Mouse (Mus musculus) kidney, adult 2 months (tissue): ENCODE data around the gene Msantd2.

ENCODE experiments used
- CTCF ChIP-seq: fragments of 200-500 bp; conservative IDR thresholded peaks from 2 replicates; pipeline ENCODE4 v1.5.1; 2011; ENCODE audit warnings: low read depth, mild to moderate bottlenecking, control low read depth, low read length, moderate library complexity, mixed read lengths; ENCODE audit not compliant: insufficient read depth, insufficient read length
- POLR2A ChIP-seq: fragments of 200-500 bp; IDR thresholded peaks from one replicate; pipeline ENCODE4 v1.6.1; 2011; ENCODE audit warnings: low read depth, low read length, control low read depth

DNA sequence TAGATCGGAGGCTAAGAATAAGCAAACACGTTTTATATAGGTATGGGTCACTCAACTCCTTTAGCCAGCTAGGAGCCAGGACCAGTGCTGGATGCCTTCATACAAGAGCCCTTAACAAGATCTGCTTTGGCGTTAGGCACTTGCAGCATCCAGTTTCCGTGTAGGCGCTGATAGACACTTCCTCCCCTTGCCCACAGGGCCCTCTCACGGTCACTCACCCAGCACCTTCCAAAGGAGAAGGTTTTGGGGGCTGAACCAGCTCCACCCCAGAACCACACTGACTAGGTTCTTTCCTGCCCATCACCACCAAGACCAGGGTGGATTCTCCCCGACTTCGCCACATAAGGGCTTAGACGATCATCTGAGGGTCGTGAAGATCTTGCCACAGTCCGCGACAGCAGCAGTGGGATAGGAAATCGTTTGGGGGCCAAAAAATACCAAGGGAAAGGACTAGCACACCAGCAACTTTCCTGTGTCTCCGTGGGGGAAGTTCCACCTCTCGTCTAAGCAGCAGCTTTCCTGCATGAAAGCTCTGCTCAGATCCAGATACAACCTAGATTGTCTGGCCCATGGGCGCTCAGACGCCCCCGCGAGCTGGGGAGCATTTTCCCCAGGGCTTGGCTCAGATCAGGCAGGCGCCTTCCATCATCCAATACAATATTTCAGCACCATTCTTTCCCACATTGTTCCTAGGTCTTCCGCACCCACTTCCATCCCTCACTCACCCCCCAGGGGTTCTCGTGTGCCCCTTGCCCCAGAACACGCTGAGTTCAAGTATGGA, 62.8 kb downstream of the Msantd2 start:
- TF ChIP-seq POLR2A = no peak
- no peak for TF ChIP-seq CTCF
